Mouse (Mus musculus) liver, embryonic 14.5 days (tissue): ENCODE measurements at regions not wholly inside any gene's neighbourhood (a gene's known extent, or its start where the extent isn't known, plus 50 kb on each side); places are given as distances from the start of the nearest gene placed in this dataset.

Experiments used
- ATAC-seq: fragments of 200-750 bp; cut with Nextera tagmentation; 2 replicates; pipeline ENCODE4 v1.8.0; 2017; ENCODE audit warnings: moderate number of reproducible peaks, mild to moderate bottlenecking, moderate library complexity; ENCODE audit not compliant: insufficient read depth
- DNase-seq, 3 experiments: peaks; one replicate each; pipeline ENCODE4 v3.0.0-alpha.2; 2012 to 2013; ENCODE audit warnings: low read depth in 3 of 3, low spot score in 3 of 3
- H3K27ac ChIP-seq: fragments of 300-500 bp; sonication (generic); 2 replicates; pipeline ENCODE4 v1.5.1; 2014; ENCODE audit warnings: moderate library complexity, mild to moderate bottlenecking, control low read depth, inconsistent platforms
- H3K27me3 ChIP-seq: fragments of 300-500 bp; sonication (generic); 2 replicates; pipeline ENCODE4 v1.6.1; 2014; ENCODE audit warnings: mild to moderate bottlenecking, low read length, moderate library complexity; ENCODE audit not compliant: control insufficient read depth, insufficient read depth
- H3K36me3 ChIP-seq: fragments of 300-500 bp; sonication (generic); replicated peaks from 2 replicates; pipeline ENCODE4 v1.6.1; 2014; ENCODE audit warnings: low read depth; ENCODE audit not compliant: control insufficient read depth, insufficient read depth
- H3K4me1 ChIP-seq, 2 experiments: fragments of 200-500 bp in 1 of 2; fragments of 300-500 bp in 1 of 2; sonication (generic) in 1 of 2; replicated peaks; 2 replicates each; pipeline ENCODE4 v1.6.1; 2012 to 2014; ENCODE audit warnings: antibody characterized with exemption in 1 of 2, inconsistent platforms in 1 of 2, low read length in 1 of 2; ENCODE audit not compliant: control insufficient read depth in 2 of 2, insufficient read depth in 2 of 2
- H3K4me2 ChIP-seq: fragments of 300-500 bp; sonication (generic); 2 replicates; pipeline ENCODE4 v1.6.1; 2014; ENCODE audit warnings: low read depth, mild to moderate bottlenecking, control low read depth, moderate library complexity
- H3K4me3 ChIP-seq, 2 experiments: fragments of 200-500 bp in 1 of 2; fragments of 300-500 bp in 1 of 2; sonication (generic) in 1 of 2; 2 replicates each; pipeline ENCODE4 v1.5.1; 2012 to 2014; ENCODE audit warnings: low read depth in 2 of 2, low read length in 2 of 2, mild to moderate bottlenecking in 2 of 2, control low read depth in 1 of 2, inconsistent platforms in 1 of 2, moderate library complexity in 1 of 2; ENCODE audit not compliant: insufficient read depth in 1 of 2
- H3K9ac ChIP-seq: fragments of 300-500 bp; sonication (generic); replicated peaks from 2 replicates; pipeline ENCODE4 v1.6.1; 2014; ENCODE audit warnings: mild to moderate bottlenecking, control low read depth, moderate library complexity
- H3K9me3 ChIP-seq: fragments of 300-500 bp; sonication (generic); 2 replicates; pipeline ENCODE4 v1.6.1; 2016; ENCODE audit warnings: low read length, mixed read lengths; ENCODE audit not compliant: control insufficient read depth
- CTCF ChIP-seq: IDR thresholded peaks from 2 replicates; pipeline ENCODE4 v1.5.1; 2016; ENCODE audit warnings: antibody characterized with exemption, low read depth, control low read depth
- EP300 ChIP-seq: IDR thresholded peaks from 2 replicates; pipeline ENCODE4 v1.6.1; 2016; ENCODE audit warnings: antibody characterized with exemption, low read depth
- WGBS: fragments of 180-500 bp; shearing (Covaris S2); extraction: QIAGEN DNeasy Blood & Tissue Kit; methylation state at CpG from one replicate; pipeline ENCODE4 v1.1.7; 2014; ENCODE audit not compliant: insufficient replicate concordance; 5-methylcytosine and 5-hydroxymethylcytosine counted together

DNA sequence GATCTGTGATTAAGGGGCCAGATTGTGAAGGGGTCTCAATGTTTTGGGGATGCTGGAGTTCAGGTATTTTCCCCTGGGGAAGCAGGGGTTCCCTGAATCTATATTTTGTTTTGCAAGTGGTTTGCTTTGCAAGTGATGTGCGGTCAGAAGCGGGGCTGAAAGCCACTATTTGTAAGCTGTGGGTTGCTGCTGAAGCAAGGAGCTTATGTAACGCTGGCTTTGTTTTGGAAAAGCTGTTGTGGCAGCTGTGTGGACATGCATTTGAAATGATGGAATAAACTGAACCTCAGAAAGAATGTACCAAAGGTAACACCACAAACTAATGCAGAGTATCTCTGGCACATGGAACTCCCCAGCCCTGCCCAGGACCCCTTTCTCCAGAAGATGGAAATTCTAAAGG is 98.5 kb upstream of the Thbs1 start:
- Histone ChIP-seq H3K4me3 (no peak overlapping the region), H3K9me3 (no peaks in the 10 kb centered on the region), H3K27ac (no peak overlapping the region), H3K27me3 (no peaks in the 10 kb centered on the region), H3K4me1 (peaks cover 0 to 6% of the 10 kb centered on the region in 2 experiments; a peak in 2 of 4 replicates), H3K4me2 (no peak overlapping the region), H3K9ac (no peak overlapping the region), H3K36me3 (no peaks in the 10 kb centered on the region)
- DNase-seq (no peak), ATAC-seq (no peak)
- TF ChIP-seq EP300 (no peak), CTCF (no peak)
- 55% methylated on average over 3 of the region's 3 CpGs for WGBS

DNA sequence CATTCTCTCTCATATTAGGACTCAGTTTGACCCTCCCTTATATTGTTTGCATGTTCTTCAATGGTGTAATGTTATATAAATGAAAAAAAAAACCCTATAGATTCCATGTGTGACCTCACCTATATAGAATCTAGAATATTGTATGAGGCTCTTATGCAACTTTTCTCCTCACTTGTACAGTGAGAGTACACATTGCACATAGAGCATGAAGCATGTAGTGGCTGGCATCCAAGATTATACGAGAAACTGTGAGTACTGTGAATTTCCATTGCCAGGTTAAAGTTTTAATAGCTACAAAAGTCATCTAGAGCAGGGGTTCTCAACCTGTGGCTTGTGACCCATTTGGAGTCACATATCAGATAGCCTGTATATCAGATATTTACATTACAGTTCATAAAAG is 96.5 kb upstream of the Thbs1 start:
- Histone ChIP-seq H3K9ac (no peak overlapping the region), H3K9me3 (no peaks in the 10 kb centered on the region), H3K36me3 (no peaks in the 10 kb centered on the region), H3K4me1 (peaks cover 0 to 6% of the 10 kb centered on the region in 2 experiments; a peak in 2 of 4 replicates), H3K4me3 (no peak overlapping the region), H3K27ac (no peak overlapping the region), H3K27me3 (no peaks in the 10 kb centered on the region), H3K4me2 (no peak overlapping the region)
- DNase-seq (no peak), ATAC-seq (no peak)
- WGBS = 53% methylated on average over 1 of the region's 1 CpGs
- TF ChIP-seq EP300 (no peak), CTCF (no peak)

DNA sequence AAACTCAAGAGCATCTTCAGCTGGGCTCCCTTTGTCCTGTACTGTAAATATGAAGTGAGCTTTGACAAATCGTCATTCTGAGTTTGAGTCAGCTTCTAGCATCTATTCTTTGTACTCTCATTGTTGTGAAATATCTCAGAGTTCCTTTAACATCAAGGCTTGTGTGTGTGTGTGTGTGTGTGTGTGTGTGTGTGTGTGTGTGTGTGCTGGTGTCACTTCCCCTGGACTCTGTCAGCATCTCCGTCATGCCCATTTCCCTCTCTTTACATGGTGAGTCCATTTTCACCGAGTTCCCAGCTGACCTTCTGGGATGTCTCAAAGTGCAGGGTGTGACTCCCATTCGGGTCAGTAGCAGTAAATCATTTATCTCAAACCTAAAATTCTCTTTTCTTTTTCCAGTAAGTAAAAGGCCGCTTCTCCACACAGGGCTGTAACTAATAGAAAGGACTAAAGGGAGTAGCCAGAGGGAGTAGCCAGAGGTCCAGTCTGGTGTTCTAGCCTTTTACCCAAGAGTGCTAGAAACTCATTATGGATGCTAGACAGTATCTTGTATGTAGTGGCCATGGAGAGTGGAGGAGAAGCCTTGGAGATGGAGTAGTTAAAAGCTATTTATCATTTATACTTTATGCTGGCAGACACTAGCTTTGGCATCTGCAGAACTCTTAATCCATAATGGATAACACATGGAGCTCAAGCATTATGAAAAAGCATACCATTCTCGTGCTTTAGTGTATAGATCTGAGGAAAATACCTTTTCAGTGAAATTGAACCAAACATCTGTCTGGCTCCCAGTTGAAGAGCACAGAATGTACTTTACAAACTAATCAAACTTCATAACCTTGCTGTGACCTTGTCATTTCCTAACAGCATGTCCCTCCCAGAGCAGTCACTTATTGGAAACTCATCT is 85.6 kb upstream of the Thbs1 start:
- Histone ChIP-seq H3K4me1 (0 out of 4 replicates have a peak, but pooled peaks cover 0 to 2% of the 10 kb centered on the region in 2 experiments), H3K27ac (no peak overlapping the region), H3K9me3 (no peaks in the 10 kb centered on the region), H3K4me2 (no peak overlapping the region), H3K27me3 (no peaks in the 10 kb centered on the region), H3K4me3 (no peak overlapping the region), H3K36me3 (no peaks in the 10 kb centered on the region), H3K9ac (no peak overlapping the region)
- ATAC-seq = no peak
- 44% methylated on average over 6 of the region's 6 CpGs for WGBS
- TF ChIP-seq EP300 (no peak), CTCF (no peak)
- no peak for DNase-seq

DNA sequence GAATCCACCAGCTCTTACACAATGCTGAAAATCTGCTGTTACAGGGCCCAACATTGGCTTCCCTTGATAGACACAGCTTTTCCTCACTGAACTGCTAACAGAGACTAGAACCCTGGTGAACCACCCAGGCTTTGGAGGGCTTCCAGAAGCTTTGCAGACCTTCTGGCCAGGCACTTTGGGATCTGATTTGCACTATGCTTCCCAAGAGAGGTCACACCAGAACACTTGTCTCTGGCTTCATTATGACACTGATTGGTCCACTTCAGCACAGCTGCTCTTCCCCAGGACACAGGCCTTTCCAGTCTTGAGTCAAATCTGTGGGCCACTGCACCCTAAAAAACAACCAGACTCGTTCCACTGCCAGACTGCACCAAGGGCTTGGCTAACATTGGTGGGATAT is 82.8 kb upstream of the Thbs1 start:
- 38% methylated on average over 1 of the region's 1 CpGs for WGBS
- no peaks in the 10 kb centered on the region for H3K36me3 ChIP-seq
- no peak overlapping the region for H3K4me3 ChIP-seq
- 0 out of 4 replicates have a peak, but pooled peaks cover 0 to 2% of the 10 kb centered on the region in 2 experiments for H3K4me1 ChIP-seq
- no peak for TF ChIP-seq EP300
- TF ChIP-seq CTCF = no peak
- no peak for ATAC-seq
- no peak overlapping the region for H3K27ac ChIP-seq
- no peak overlapping the region for H3K4me2 ChIP-seq
- DNase-seq = no peak
- no peaks in the 10 kb centered on the region for H3K9me3 ChIP-seq
- no peaks in the 10 kb centered on the region for H3K27me3 ChIP-seq
- no peak overlapping the region for H3K9ac ChIP-seq

DNA sequence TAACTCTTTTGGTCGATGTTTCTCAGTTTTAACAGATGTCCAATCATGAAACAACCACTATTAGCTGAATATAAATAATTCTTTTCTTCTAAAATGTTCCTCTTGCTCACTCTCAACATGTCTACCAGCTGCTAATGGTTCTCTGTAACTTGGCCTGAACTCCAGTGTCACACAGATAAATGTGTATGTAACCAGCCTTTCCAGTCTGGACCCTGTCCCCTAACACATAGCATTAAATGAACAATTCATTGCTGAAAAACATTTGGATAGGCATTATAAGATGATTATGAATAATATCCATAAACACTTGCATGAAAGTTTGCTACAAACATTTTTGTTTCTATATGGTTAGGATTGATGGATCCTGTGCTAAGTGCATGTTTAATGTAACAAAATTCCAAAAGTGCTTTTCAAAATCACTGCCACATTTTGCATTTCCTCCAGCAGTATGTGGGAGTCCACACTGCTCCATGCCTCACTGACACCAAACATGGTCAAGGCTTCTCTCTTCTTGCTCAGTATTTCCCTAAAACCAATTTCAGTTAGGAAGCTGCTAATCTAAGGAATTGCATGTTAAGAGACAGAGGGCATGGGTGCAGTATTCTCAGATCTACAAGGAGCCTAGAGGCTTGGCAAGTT is 82.1 kb upstream of the Thbs1 start:
- H3K9me3 ChIP-seq = no peaks in the 10 kb centered on the region
- no peak for ATAC-seq

More for the DNA sequence above, 82.1 kb upstream of the Thbs1 start:
- WGBS = 20% methylated on average over 1 of the region's 1 CpGs
- Histone ChIP-seq H3K27me3 (no peaks in the 10 kb centered on the region), H3K4me2 (no peak overlapping the region), H3K4me3 (no peak overlapping the region), H3K4me1 (0 out of 4 replicates have a peak, but pooled peaks cover 0 to 2% of the 10 kb centered on the region in 2 experiments), H3K36me3 (no peaks in the 10 kb centered on the region), H3K27ac (no peak overlapping the region), H3K9ac (no peak overlapping the region)
- TF ChIP-seq EP300 = no peak
- TF ChIP-seq CTCF = no peak
- DNase-seq = no peak
